Mouse (Mus musculus) thymus, postnatal 0 days (tissue): Measurements from ENCODE around the gene Phlda1. TPM values are rescaled to one million over a fixed set of nuclear protein-coding genes. Genes with fewer than 3 reads are reported as not detected.

ENCODE experiments used
- DNase-seq: peaks from one replicate; pipeline ENCODE4 v3.0.0-alpha.2; 2015; ENCODE audit warnings: low spot score
- polyA plus RNA-seq: library from polyadenylated mRNA; unstranded; fragments of >200 nt; fragmentation: Nextera tagmentation; extraction: Ambion mirVana; gene quantifications from 2 replicates; pipeline ENCODE4 v1.2.1, GENCODE M21; 2015

The Phlda1 gene
- polyA plus RNA-seq, 1 experiment from 2014 or later = 61.1 TPM

DNA sequence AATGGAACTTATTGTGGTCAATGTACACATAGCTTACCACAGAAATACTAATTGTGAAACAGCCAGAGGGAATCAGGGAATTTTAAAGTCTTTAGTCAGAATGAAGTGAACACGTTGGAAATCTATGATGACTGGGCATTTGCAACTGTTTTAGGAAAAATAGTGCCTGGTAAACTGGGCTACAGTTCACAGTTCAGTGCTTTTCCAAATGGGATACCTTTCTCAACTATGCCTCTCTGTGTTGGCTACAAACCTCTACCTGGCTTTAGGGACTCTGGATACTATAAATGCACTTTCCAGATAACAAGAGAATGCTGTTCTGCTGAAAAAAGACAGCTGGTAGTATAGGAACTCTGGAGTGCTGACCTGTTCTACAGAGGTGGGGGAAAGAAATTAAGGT lies 1.5 kb upstream of the Phlda1 start:
- DNase-seq = no peak

DNA sequence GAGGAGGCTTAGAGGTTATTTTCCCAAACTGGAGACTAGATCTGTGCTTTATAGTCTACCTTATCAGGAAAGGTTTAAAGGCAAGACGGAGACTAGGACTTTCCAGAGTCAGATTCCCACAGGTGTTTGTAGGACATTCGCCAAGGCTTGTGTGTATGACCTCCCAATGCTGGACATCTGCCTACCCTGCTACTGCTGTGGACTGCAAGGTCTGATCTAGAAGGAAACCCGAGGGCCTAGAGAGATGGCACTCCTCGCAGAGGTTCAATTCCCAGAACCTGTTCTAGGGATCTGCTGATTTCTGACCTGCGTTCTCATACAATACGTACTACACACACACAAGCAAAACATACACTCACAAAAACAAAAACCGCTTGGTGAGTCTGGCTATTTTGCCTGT lies 680 bp upstream of the Phlda1 start:
- DNase-seq = no peak

DNA sequence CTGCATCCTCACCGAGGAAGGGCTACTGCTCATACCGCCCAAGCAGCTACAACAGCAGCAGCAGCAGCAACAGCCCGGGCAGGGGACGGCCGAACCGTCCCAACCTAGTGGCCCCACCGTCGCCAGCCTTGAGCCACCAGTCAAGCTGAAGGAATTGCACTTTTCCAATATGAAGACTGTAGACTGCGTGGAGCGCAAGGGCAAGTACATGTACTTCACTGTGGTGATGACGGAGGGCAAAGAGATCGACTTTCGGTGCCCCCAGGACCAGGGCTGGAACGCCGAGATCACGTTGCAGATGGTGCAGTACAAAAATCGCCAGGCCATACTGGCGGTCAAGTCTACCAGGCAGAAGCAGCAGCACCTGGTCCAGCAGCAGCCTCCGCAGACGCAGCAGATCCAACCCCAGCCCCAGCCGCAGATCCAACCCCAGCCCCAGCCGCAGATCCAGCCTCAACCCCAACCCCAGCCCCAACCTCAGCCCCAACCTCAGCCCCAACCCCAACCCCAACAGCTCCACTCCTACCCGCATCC lies 907 bp downstream of the Phlda1 start:
- DNase-seq = no peak

DNA sequence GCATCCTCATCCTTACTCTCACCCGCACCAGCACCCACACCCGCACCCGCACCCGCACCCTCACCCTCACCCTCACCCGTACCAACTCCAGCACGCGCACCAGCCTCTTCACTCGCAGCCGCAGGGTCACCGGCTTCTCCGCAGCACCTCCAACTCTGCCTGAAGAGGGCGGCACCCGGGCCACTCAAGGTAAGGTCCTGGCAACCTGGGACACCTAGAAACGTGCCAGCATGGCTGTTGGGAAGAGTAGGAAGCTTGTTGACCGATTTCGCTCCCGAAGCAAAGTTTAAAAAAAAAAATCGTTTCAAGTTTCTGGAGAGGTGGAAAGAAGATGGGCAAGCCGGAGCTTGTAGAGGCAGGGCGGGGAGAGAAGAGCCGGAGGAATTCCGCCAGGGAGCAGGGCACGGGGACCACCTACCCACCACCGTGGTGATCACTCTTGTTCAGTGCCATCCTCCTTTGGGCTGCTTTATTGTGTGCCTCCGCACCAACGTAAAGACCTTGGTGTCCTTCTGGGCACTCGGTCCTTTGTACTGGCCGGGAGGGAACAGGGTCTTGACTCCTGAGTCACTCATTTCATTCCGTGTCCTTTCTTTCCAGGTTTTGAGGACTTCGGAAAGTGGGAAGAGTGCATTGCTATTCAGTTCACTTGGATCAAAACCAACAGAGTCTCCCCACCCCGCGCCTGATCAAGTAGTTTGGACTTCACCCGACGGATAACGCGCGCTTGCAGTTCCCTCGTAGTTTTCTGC lies 1.6 kb downstream of the Phlda1 start:
- DNase-seq = peak; percentile 75

DNA sequence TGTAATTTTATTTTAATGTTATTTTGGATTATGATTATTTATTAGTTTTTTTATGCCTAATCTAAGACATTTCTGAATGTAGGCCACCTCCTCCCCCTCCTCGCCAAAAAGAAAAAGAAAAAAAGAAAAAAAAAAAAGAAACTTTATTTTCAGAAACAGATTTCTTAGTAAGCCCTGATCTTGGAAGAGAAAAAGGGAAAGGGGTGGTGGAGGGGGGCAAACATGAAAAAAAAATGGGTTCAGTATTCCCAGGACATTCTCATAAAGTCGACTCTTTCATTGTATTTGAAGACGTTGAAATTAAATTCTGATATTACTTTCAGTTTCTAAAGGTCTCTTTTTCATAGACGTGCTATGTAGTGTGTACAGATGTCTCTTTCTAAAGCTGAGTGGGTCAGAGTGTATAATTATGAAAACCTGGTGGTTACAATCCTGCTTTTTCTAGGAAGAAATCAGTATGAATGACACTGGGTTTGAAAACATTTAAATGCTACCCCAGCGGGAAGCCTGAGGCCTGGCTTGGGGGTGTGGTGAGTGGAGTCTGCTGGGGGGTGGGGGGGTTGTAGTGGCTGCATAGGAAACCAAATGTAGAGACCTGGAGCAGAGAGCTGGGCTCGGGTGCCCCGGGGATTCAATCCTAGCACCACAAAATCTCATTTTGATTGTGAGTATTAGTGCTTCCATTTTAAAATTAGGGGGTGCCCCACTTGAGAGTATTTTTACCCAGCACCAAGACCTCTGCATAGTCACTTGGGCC lies 2.4 kb downstream of the Phlda1 start:
- DNase-seq = no peak

DNA sequence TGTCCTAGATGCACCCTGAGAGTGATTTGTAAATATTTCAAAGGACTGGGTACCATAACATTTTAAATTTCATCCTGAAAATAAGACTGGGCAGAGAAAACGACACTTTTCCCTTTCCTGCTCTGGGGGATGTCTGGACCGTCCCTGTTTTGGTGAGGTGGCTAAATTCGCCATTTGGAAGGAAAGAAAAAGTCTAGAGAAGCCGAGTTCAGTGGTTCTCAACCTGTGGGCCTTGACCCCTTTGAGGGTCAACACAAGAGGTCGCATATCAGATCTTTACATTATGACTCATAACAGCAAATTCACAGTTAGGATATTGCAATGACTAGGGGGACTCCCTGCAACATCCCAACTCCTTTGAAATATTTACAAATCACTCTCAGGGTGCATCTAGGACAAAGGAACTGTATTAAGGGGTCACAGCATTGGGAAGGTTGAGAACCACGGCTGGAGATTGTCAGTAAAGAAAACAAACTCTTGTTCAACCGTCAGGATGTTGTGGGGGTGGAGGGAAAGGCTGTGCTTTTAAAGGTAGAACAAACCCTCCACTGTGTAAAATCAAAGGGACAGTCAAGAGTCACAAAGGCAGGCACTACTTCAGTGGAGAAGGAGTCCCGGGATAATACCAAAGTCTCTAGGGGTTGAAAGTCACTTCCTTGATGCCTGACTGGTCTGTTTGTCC lies 3.2 kb downstream of the Phlda1 start:
- peak; percentile 46 for DNase-seq

DNA sequence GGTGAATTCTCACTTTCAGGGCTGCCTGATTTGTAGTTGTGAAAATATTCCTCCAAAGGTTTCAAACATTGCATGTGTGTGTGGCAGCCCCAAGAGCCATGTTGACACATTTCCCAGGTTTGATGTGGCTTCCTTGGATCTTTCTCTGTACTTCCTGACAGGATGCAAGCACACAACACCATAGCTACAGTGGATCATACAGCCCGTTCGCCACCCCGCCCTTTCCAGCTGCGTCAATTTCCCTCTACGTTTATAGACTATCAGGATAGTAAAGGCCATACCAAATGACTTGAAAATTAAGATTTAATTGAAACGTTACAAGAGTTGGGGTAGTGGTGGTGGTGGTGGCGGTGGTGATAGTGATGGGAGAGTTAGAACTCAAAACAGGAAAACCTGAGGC lies 3.9 kb downstream of the Phlda1 start:
- DNase-seq = peak; percentile 44

DNA sequence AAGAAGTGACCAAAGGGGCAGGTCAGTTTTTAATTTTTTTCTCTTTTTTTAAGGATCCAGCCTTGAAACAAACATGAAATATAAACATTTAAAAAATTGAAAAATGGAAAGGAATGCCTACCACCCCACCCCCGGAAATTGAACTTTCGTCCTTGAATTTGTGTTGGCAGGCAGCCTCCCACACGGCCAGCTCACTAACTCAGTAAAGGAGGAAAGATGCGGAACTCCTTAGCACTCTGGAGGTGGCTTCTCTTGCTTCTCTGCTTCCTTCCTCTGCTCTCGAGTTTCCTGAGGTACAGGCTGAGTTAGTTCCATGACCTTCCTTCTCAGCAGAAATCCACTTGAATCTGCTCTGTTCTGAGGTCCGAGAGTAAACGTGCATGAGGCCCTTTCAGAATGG lies 4.7 kb downstream of the Phlda1 start:
- no peak for DNase-seq

DNA sequence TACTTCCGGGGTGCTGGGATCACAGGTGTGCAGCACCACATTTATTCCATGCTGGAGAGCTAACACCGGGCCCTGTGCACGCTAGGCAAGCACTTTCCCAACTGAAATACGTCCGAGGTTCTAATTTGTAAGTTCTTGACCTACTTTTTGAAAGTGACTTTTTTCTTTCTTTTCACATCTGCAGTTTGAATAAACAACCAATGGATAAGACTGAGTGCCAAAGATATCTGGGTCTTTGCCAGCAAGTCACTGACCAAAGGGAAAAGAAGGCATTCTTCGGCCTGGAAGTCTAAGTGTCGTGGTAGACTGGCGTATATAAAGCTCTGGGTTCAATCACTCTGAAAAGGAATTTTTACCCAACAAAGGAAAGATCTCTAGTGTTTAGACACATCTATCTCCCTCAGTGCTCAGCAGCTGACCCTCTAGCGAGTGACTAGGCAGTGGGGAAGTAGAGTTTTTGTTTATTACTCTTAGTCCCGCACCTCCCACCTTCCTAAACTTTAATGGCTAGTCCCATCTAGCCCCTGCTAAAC lies 6.0 kb downstream of the Phlda1 start:
- DNase-seq = no peak

DNA sequence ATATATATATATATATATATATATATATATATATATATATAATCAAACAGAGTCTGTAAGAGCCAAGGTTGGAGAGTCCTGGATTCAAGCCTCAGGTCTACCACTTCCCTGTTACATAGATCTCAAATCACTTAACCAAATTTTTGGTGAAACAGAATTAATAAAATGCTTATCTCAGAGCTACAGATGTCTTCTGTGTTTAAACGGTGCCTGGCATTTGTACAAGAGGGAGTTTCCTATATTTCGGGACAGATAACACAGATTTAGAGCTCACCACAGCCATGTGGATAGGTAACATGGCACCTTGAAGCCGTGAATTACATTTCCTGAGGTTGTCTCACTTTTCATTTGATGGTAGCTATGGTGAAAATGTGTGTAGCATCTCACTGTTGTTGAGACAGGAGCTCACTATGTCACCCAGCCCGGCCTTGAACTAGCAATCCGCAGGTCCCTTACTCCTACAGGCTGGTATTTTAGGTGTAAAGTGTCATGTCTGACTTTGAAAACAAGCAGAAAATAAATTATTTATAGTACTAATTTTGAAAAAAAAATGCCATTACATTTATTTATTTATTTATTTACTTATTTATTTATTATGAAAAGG lies 8.3 kb downstream of the Phlda1 start:
- DNase-seq = no peak

DNA sequence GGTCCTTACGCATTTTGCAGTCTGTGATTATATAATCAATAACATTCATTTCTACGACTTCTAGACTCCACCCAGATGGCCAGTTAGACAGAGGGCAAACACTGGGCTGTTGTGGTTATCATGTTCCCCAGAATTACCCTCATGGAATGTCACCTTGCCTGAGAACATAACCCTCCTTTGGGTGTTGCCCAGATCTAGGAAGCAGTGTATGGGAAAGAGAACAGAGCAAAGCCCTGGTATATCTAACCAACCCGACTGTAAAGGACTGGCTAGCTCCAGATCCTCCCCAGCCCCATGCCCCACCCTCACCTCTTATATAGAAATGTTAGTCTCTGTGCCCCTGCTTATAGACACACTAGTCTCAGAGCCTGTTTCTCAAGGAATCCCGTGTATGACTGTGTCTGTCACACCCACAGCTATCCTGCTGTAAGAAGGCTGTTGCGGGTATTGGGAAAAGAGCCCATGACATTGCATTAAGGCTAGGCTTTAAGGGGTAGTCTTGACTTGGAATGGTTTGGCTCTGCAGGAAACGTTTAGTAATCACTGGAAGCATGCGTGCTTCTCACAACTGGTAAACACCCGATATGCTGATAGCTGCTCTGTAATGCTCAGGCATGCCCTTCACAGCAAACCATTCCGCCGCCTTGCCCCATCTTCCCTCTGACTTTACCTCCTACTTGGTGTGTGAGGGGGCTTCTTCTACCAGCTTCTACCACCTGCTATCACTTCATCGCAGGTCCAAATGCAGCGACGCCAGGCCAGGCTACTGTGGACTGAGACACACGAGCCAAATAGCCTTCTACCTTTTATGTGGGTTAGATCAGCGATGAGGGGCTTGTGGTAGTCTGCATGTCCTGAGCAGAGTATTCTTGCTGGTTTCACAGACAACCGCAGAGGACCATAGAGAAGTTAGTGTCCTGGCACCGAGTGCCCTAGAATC lies 9.3 kb downstream of the Phlda1 start:
- no peak for DNase-seq

DNA sequence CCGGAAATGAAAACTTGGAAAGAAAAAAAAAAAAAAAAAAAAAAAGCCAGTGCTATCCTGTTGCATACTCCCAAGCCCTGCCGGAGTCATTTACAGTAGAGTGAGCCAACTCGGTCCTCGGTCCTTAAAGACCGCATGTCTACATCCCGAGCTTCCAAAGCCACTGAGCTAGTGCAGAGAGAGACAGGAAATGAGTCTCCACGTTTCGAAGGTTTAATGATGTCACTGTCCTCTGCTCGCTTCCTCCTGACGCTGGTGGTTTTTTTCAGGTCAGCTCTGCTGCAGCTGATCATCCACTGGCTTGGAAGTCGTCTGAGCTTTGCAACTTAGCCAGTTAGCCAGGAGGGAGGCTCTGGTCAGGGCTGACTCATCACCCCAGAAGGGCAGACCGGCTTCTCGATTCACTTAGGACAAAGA lies 10.1 kb downstream of the Phlda1 start:
- DNase-seq = peak; percentile 78

DNA sequence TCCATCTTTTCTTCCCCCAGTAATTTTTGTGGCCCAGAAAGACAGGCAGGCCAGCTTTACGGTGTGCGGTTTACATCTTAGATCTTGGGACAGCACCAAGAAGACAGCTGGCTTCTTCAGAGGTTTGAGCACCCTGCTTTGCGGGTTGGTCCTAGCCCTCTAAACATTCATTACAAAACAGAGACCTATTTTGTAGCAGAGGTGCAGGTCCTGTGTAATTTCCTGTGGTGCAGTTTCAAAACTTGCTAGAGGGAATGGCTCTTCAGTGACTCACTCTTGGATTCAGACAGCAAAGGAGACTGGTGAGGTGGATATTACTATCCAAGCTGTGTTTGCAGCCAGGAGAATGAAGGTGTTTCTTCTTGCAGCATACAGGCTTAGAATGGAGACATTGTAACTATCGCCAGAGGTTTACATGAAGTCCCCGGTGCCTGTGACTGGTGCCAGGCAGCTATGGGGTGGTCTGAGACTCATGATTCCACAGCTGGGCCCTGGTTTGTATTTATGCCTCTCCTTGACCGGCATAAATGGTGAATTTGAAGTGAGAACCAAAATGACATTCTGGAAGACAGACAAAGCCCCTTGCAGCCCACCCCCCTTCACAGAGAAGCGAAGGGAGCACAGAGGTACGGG lies 10.8 kb downstream of the Phlda1 start:
- DNase-seq = peak; percentile 64

DNA sequence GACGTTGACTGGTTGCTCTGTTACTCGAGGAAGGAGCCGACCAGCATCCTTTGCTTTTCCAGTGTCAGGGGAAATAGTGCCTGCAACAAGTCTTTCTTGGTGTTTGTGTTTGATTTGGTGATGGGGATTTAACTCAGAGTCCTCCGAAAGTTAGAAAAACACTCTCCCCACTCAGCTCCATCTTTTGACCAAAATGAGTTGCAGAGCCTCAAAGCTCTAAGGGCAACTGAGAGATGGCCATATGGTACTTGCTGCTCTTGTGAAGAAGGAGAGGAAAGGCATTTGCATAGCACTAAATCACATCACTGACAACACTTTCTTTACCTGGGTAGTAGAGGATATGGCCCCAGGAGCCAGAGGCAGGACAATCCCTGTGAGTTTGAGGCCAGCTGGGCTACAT lies 12.3 kb downstream of the Phlda1 start:
- DNase-seq = no peak

DNA sequence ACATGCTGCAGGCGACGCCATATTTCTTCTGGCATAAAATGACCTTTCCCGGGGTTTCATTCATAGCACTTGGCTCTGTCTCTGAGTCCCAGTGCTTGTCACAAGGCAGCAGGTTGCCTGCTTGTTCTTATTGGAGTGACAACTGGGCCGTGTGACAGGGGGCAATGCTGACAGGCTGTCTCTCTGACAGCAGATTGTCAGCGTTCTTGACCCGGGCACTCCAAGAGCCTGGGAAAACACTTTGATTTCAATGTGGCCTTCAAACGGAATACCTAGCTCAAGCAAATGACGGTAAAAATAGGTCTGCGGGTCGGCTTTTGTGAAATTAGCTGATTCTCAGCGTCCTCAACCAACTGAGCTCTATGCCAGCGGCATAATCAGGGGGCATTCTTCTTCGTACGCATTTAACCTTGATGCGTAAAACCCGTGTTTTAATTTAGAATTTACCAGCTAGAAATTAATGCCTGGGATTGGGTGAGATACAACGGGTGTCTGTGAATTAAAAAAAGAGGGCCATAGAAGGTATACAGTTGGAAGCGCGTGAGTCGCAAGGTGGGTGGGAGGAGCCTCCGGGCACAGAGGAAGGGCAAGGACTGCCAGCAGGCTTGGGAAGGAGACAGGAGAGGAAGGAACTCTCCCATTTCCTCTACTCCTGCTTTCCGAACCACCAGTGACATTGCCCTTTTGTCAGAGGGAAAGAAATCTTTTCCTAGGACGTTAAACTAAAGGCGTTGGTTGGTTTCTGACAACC lies 13.7 kb downstream of the Phlda1 start:
- DNase-seq = no peak

DNA sequence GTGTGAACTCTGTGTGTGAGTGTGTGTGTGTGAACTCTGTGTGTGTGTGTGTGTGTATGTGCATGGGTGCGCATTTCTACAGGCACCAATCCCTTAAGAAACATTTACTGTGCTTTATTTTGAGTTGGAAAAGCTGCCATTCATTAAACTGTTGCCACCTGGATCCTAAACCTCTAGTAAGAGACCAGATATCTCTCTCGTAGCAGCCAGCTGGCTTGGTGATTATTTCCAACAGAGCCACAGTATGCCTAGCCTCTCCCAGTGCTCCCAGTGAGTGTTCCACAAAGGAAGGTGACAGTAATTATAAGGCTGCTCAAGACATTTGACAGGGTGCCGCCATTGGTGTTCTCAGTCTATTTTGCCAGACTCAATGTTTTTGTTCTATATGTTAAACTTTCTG lies 14.5 kb downstream of the Phlda1 start:
- DNase-seq = no peak

DNA sequence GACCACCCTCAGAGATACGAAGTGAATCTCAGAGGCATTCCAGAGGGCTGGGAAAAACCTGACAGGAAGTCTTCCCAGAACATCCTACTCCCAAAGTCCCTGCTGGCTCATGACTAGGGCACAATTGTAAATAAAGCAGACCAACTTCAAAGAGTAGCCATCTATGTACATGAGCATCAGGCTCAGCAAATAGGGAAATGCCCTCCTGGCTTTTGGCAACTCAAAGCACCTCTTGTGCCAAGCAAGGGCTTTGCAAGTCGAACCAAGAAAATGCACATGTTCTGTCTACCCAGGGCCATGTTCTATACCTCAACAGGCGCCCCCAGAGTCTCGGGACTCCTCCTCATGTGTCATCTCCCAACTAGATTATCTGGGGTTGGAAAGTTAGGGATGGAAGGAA lies 15.6 kb downstream of the Phlda1 start:
- DNase-seq = no peak

DNA sequence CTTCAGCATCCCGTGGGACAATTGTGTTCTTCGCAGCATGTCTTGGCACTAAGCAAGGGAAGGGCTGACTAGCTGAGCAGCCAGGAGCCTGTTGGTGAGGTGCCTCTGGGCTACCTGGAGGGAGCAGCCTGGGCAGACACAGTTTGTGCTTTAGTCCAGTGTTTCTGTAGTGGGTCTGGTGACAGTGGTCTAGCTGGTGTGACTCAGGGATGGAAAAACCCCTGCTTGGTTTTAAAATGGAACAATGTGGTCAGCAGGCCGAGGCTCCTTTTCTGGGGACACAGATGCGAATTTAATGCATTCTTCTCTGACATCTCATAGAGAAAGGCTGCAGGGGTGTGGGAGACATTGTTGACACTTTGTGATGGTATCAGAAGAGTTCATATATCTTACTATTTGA lies 16.1 kb downstream of the Phlda1 start:
- no peak for DNase-seq

DNA sequence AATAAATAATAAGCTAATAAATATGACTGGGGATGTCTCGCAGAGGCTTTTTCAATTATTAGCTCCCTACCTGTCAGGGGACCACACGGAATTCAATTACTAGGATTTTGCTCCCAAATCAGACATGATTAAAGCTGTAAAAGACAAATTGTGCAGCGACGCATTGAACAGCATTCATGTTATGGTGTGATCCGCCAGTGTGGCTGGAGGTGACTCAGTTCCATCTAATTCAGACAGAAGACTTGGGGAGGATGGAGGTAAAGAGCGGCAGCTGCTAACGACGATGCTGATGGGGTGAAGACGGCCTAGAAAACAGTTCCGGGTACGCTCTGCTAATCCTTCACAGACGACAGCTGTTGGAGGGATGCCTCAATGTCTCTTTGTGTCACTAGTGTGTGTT lies 17.8 kb downstream of the Phlda1 start:
- no peak for DNase-seq
